Mouse (Mus musculus): Measurements from ENCODE around the gene Dcps.
"Not testable (repeated sequence)": the region's sequence is repeated elsewhere in the genome, so short reads cannot be mapped to it uniquely, and the experiment has no call there.

Gene Dcps

GRCm38 (mm10) chr9:35176124-35176659 is 331 bp upstream of the Dcps start:
- DNase-seq (ENCODE audit: low spot score in 2 of 2), result no peak

GRCm38 (mm10) chr9:35173331-35173730 is 2.5 kb downstream of the Dcps start:
- DNase-seq (ENCODE audit: low spot score in 2 of 2), result no peak

- no peak for DNase-seq (ENCODE audit: low spot score in 2 of 2)
Observed at GRCm38 (mm10) chr9:35170071-35170470, 5.8 kb downstream of the Dcps start.

GRCm38 (mm10) chr9:35166798-35167635 is 8.8 kb downstream of the Dcps start:
- DNase-seq (ENCODE audit: low spot score in 2 of 2), result no peak

GRCm38 (mm10) chr9:35166144-35166797 is 9.6 kb downstream of the Dcps start:
- DNase-seq (ENCODE audit: low spot score in 2 of 2), result no peak

- DNase-seq (ENCODE audit: low spot score in 2 of 2), result no peak
Observed at GRCm38 (mm10) chr9:35164142-35164874, 11.6 kb downstream of the Dcps start.

GRCm38 (mm10) chr9:35163011-35163690 is 12.7 kb downstream of the Dcps start:
- DNase-seq (ENCODE audit: low spot score in 2 of 2), result peak; percentile 69 to 76

GRCm38 (mm10) chr9:35161721-35162120 is 14.1 kb downstream of the Dcps start:
- DNase-seq (ENCODE audit: low spot score in 2 of 2), result no peak

GRCm38 (mm10) chr9:35160662-35161061 is 15.2 kb downstream of the Dcps start:
- no peak for DNase-seq (ENCODE audit: low spot score in 2 of 2)

GRCm38 (mm10) chr9:35158477-35158876 is 17.4 kb downstream of the Dcps start:
- DNase-seq (ENCODE audit: low spot score in 2 of 2), result no peak

- no peak for DNase-seq (ENCODE audit: low spot score in 2 of 2)
Observed at GRCm38 (mm10) chr9:35156862-35157261, 19.0 kb downstream of the Dcps start.

GRCm38 (mm10) chr9:35156002-35156710 is 19.7 kb downstream of the Dcps start:
- DNase-seq (ENCODE audit: low spot score in 2 of 2), result no peak

GRCm38 (mm10) chr9:35152923-35153322 is 22.9 kb downstream of the Dcps start:
- DNase-seq (ENCODE audit: low spot score in 2 of 2), result no peak

GRCm38 (mm10) chr9:35148822-35149221 is 27.0 kb downstream of the Dcps start:
- DNase-seq (ENCODE audit: low spot score in 2 of 2), result not testable (repeated sequence)

- DNase-seq (ENCODE audit: low spot score in 2 of 2), result not testable (repeated sequence)
Observed at GRCm38 (mm10) chr9:35147261-35147660, 28.6 kb downstream of the Dcps start.

GRCm38 (mm10) chr9:35145829-35146228 is 30.0 kb downstream of the Dcps start:
- DNase-seq (ENCODE audit: low spot score in 2 of 2), result no peak

- no peak for DNase-seq (ENCODE audit: low spot score in 2 of 2)
Observed at GRCm38 (mm10) chr9:35145118-35145517, 30.7 kb downstream of the Dcps start.

- DNase-seq (ENCODE audit: low spot score in 2 of 2), result no peak
Observed at GRCm38 (mm10) chr9:35142221-35142620, 33.6 kb downstream of the Dcps start.

- DNase-seq (ENCODE audit: low spot score in 2 of 2), result no peak
Observed at GRCm38 (mm10) chr9:35139231-35139744, 36.6 kb downstream of the Dcps start.

GRCm38 (mm10) chr9:35138029-35138428 is 37.8 kb downstream of the Dcps start:
- DNase-seq (ENCODE audit: low spot score in 2 of 2), result no peak

- DNase-seq (ENCODE audit: low spot score in 2 of 2), result no peak
Observed at GRCm38 (mm10) chr9:35135575-35135974, 40.3 kb downstream of the Dcps start.

Data from right cerebral cortex, postnatal 10 days (tissue).